Mouse (Mus musculus): Measurements from ENCODE around the gene Rbfox3. TPM values are rescaled to one million over a fixed set of nuclear protein-coding genes. Genes with fewer than 3 reads are reported as not detected.

Rbfox3 gene
- polyA plus RNA-seq, 1 experiment from 2014 or later, result 8.2 TPM

Small RNAs within 50 kb of the gene (microRNA-seq; reads per million reads assigned to microRNA genes)
- gene Gm25040, result not detected

Other genes with a start within 250 kb of the Rbfox3 start
- gene Enpp7, start 76.6 kb upstream of the Rbfox3 start, polyA plus RNA-seq (2014; fragmentation: Nextera tagmentation; extraction: Ambion mirVana), result not detected in 2 replicates
- gene Cbx2, start 111.4 kb upstream of the Rbfox3 start, polyA plus RNA-seq (2014; fragmentation: Nextera tagmentation; extraction: Ambion mirVana), result 66.7 and 70.5 TPM in 2 replicates
- 11.3 and 11.9 TPM in 2 replicates for gene Cbx8, start 129.4 kb upstream of the Rbfox3 start, polyA plus RNA-seq (2014; fragmentation: Nextera tagmentation; extraction: Ambion mirVana)
- gene Cbx4, start 174.6 kb upstream of the Rbfox3 start, polyA plus RNA-seq (2014; fragmentation: Nextera tagmentation; extraction: Ambion mirVana), result 6.3 and 7.0 TPM in 2 replicates